Mouse (Mus musculus) cerebellum, postnatal 36 days (tissue): ENCODE data around the gene Ntng2.
A peak's percentile ranks its signal among the peaks of the same experiment; 100 is the strongest.

ENCODE experiments used
- DNase-seq, 2 experiments: peaks; one replicate each; pipeline ENCODE4 v3.0.0; 2021 to 2022; ENCODE audit warnings: mixed read lengths in 2 of 2

Ntng2 gene

DNA sequence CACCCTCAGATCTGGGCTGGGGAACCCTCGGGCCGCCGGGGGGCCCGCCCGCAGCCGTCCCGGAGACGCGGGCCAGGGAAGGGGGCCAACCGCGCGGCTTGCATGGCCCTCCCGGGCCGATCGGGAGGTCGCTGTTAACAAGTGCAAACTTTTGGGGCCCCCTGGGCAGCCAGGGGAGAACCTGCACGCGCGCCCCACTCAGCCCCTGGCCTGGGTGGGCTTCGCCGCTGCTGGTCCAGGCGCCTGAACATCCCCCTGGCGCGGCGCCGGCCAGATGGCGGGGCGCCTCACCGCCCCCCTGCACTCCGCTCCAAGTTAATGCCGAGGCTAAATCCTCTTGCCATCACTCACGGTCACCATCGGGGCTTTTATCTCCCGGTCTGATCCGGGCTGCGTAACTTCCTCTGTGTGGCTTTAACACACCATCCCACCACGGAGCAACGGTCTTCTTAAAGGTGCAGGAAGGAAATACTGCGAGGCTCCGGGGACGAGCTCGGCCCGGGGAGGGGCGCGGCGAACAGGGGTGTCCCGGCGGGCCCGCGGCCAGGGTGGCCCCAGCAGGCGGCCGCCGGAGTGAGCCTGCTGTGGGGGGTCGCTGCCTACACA lies at the start of gene Ntng2:
Gene Ntng2 (minus strand): TSS at position 407 of the 606 bp plus-strand sequence.
- DNase-seq: peak; percentile 43 to 50

DNA sequence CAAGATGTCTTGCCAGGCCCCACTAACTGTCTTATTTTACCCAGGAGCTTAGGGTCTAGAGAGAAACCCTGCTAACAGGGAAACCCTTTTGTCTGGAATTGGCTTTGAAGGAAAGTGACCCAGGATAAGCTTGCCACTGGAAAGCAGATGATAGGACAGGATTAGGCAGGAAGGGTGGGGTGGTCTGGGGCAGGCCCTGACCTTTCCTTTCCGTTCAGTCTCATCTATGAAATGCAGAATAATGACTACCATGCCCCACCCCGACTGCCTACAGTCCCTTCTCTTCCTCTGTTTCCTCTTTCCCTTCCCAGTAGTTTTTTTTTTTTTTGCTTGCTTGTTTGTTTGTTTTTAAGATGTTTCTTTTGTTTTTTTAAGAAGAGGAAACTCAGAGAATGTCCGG lies 42.8 kb upstream of the Ntng2 start:
- DNase-seq: no peak

DNA sequence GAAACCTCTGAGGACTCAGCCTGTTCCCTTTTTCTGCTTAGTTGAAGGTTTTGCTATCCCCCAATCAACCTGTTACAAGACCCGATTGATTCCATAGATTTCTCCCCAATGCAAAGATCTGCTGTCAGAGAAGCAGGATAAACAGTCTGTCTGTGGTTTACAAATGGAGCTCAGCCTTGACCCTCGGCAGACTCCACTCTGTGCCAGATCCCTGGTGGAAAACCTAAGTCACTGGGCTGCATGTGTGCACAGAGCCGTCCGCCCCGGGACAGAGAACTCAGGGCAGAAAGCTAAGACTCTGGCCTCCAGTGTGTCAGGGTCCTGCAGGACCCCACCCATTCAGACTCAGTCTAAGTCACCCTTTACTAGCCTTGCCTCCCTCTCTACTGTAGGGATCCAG lies 34.8 kb upstream of the Ntng2 start:
- DNase-seq: no peak

GRCm38 (mm10) chr2:29277703-29278121 lies 24.9 kb upstream of the Ntng2 start:
- DNase-seq: no peak

DNA sequence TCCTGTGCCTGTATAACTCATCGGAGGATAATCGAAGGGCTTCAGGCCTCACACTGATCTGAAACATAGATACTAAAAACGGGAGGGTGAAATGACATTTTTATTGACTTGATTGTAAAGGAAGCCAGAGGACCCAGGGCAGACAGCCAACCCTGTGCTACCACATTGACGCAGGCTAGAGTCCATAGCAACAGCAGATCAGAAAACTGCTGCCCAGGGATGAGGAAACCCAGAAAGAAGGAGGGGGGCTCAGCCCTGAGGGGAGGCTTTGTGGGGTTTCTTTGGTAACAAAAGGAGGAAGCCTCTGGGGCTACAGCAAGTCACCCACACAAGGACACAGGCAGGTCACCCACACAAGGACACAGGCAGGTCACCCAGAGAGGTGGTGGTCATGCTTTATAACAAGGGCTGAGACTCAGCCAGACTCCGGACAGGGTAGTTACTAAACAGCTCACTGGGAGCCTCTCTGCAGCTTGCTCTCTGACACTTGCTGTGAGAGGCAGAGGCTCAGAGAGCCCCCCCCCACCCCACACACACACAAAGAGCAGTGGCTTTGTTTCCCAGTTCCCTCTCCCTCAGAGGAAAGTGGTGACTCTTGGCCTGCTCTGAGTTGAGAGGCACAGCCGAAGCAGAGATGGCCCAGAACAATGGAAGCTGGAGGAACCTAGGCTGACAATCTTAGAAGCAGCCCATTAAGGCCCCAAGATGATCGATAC lies 19.2 kb upstream of the Ntng2 start:
- no peak for DNase-seq

DNA sequence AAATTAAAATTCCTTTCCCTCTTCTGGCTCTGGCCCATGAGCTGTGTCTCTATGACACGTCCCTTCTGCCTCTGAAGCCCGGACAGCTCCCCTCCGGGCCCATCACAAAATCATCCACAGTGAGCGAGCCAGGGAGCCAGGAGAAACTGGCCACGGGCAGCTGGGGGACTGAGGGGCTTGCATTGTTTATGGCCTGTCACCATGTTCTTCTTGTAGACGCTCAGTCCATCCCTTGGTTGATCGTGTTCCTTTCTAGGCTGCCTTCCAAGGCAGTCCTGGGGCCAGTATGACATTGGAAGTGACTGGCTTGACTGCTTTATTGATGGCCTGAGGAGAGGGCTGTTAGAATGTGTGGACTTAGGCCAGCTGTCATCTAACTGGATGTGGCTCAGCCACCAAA lies 18.3 kb upstream of the Ntng2 start:
- DNase-seq: no peak

DNA sequence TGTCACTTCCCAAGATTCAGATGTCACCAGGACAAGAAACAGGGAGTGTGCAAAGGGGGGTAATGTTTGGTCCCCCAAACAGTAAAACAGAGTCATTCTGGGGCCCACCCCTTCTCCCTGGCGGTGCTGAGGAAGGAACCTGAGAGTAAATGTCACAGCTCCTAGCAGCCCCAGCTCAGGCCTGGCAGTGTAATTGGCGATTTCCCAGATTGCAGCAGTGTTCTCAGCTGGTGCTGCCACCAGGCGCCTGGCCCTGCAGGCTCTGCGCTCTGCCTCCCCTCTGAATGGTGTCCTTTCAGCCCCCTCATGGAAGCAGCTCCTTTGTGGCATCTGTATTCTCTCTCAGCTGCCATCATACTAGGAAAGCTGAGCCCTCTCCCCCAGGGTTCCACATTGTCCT lies 14.0 kb upstream of the Ntng2 start:
- peak in 1 of 2 experiments; percentile 23 for DNase-seq

GRCm38 (mm10) chr2:29262436-29262915 lies 9.7 kb upstream of the Ntng2 start:
- no peak for DNase-seq

- DNase-seq: no peak
Measured at GRCm38 (mm10) chr2:29261126-29261525, 8.3 kb upstream of the Ntng2 start.

DNA sequence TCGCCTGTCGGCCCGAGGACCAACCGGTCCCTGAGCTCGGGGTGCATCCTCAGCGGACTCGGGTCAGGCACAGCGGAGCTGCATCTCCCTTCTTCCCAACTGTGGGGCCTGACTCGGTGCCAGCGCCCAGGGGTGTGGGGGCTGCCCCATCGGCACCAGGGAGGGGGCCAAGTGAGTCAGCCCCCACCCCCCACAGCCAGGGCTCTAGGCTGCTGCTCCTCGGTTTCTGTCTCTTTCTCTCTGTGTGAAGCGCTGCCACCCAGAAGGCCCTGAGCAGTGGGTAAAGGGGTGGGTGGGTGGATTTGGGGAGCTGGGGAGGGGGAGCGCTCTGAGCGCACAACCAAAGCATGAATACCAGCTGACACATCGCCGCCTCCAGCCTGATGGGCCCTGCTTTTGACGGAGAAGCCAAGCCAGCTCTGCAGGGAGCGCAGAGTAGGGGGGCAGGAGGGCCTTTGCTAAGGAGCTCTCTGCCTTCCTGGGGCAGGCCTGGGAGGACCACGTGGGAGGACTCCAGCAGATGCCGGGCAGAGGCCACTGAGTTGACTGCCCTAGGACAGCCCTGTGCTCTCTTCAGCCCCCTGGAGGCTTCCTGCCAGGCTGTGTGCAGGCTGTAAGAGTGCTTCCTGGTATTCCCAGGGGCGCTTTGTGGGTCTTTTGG lies 530 bp upstream of the Ntng2 start:
- no peak for DNase-seq

- DNase-seq: peak in 1 of 2 experiments; percentile 34
Measured at GRCm38 (mm10) chr2:29252059-29252598, 676 bp downstream of the Ntng2 start.

DNA sequence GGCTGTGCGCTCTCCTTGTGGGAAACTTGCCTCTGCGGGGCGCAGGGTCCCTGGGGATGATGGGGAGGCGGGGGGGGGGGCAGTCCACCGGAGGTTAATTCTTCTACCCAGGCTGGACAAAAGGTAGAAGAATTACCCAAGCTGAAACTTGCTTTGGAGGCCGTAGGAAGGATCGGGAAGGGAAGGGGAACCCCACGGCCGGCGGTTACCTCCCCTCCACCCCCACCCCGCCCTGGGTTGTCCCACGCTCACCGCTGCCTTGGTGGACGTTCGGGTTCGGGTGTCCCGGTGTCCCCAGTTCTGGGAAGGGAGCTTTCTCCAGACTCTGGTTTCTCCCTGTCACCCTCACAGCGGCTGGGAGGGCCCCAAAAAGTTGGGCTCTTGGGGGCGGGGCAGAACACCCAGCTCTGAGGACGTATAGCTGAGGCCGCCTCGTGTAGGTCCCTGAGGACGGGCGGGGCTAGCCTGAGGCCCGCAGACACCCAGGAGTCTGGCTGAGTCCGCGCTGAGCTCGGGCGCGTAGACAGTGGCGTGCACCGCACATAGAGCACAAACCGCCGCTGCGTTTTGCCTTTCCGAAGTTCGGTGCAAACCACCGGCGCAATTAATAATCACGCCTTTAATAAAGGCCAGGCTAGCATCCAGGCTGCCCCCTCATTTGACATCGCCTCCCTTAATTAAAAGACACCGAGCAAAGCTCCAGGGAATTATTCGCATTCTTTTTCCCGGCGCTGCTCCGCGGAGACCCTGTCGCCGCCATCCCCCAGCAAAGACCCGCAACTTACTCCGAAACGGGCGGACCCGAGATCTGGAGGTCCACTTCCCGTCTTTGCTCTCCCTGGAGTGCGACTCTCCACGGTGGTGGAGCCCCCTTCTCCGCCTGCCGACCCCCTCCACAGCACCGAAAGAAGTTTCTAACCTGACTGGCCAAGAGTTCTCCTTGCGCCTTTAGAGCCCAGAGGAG lies 1.4 kb downstream of the Ntng2 start:
- no peak for DNase-seq

DNA sequence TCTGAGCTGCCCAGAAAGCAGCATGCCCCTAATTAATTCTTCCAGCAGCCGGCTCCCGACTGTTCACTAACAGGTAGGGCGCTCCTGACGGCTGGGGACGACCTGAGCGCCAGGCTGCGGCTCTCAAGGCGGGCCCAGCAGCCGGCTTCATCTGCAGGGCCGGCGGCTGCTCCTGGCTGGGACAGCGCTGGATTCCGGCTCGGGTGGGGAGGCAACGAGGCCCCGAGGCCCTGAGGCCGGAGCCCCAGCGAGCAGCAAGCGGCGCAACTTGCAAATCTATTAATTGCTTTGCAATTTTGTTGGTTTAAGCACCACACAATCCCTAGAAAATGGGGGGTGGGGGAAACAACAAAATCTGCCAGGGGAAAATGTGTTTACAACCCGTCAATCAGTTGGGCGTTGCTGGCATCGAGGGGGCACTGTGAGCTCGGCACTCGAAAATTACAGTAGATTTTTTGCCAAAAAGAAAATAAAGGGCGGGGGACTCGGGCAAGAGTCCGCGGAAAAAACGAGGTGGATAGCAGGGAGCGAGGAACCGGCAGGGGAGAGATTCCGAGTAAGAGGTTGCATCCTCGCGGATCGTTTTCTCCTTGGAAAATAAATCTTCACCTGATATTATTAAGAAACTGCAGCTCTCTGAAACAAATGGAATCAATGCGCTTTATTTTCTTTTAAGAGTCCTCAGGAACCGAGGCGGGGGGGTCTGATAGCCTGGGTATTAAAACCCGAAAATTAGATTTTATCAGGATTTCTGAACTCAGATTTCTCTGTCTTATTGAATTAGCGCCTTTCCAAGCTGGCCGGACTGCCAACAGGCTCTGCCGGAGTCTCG lies 2.3 kb downstream of the Ntng2 start:
- DNase-seq: peak; percentile 35 to 37

GRCm38 (mm10) chr2:29249852-29250251 lies 3.0 kb downstream of the Ntng2 start:
- DNase-seq: no peak

- no peak for DNase-seq
Measured at GRCm38 (mm10) chr2:29248551-29248950, 4.3 kb downstream of the Ntng2 start.

DNA sequence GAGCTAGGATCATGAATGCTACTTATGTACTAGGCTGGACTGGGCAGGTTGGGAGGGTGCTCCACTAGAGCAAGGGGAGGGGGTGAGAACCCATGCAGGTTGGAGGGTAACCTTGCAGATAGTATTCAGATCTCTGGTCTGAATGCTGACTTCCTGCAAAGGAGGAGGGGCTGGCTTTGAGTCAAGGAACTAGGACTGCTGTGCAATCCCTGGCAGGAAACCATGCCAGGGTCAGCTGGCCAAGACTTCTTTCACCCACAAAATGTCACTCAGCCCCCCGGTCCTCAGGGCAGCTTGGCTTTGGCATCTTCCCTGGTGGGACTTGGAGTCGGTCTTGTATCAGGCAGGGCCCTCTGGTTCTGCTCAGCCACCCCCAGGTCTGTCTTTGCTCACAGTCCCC lies 5.4 kb downstream of the Ntng2 start:
- DNase-seq: no peak

GRCm38 (mm10) chr2:29246891-29247290 lies 5.9 kb downstream of the Ntng2 start:
- no peak for DNase-seq

GRCm38 (mm10) chr2:29246275-29246674 lies 6.5 kb downstream of the Ntng2 start:
- no peak for DNase-seq

GRCm38 (mm10) chr2:29245341-29245779 lies 7.4 kb downstream of the Ntng2 start:
- DNase-seq: no peak

DNA sequence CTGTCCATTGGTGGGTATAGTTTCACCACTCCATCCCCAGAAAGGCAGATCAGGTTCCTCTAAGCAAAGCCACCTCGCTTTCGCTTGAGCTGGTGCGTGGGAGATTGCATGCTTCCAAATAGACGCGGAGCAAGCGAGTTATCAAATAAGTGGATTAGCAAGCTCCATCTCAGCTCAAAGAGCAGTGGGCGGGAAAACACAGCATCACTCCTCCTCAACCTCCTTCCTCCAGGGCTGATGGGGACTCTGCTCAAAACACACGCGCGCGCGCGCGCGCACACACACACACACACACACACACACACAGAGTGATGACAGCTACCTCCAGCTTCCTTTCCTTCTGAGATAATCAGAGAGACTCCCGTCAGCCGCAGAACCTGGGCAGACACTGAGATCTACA lies 13.5 kb downstream of the Ntng2 start:
- DNase-seq: no peak

- DNase-seq: peak; percentile 91
Measured at GRCm38 (mm10) chr2:29237623-29238022, 15.2 kb downstream of the Ntng2 start.
